Mouse (Mus musculus): ENCODE measurements at regions not wholly inside any gene's neighbourhood (a gene's known extent, or its start where the extent isn't known, plus 50 kb on each side); places are given as distances from the start of the nearest gene placed in this dataset.

GRCm38 (mm10) chr15:36396245-36396644, 611.3 kb downstream of the Zfp706 start:
- TF ChIP-seq REST (IDR thresholded peaks at IDR 0.05; ENCODE audit: insufficient read depth, insufficient read length): no peak
- TF ChIP-seq USF1 (IDR thresholded peaks at IDR 0.05; ENCODE audit: low read depth): no peak

All from myocyte (in vitro differentiated cells).